Mouse (Mus musculus): ENCODE data around the gene Plcd3. TPM values are rescaled to one million over a fixed set of nuclear protein-coding genes. Genes with fewer than 3 reads are reported as not detected.
A peak's percentile ranks its signal among the peaks of the same experiment; 100 is the strongest.

The Plcd3 gene
- total RNA-seq (2014; rRNA removed) (9.4 and 13.8 TPM in 2 replicates), polyA plus RNA-seq (2015; fragmentation: Nextera tagmentation; extraction: Ambion mirVana) (3.9 and 4.8 TPM in 2 replicates)

GRCm38 (mm10) chr11:103101481-103101865, at the start of gene Plcd3, which contains the start of gene Acbd4:
TSS of gene Plcd3 (minus strand) at chr11:103101658.
TSS of gene Acbd4 (plus strand) at chr11:103101682.
- no peaks in the 10 kb centered on the region for H3K9me3 ChIP-seq (ENCODE audit: low read length)

GRCm38 (mm10) chr11:103149771-103150170, 48.3 kb upstream of the Plcd3 start:
- 94% methylated on average over 4 of the region's 4 CpGs for WGBS
- ATAC-seq (no peak), DNase-seq (ENCODE audit: low spot score) (no peak)
- Histone ChIP-seq H3K9me3 (ENCODE audit: low read length) (no peaks in the 10 kb centered on the region), H3K9ac (replicated peaks; ENCODE audit: low read length) (no peak overlapping the region), H3K36me3 (ENCODE audit: insufficient read depth, low read length) (no peaks in the 10 kb centered on the region), H3K27ac (no peak overlapping the region), H3K4me1 (ENCODE audit: insufficient read depth, low read length) (peaks cover 2% of the 10 kb centered on the region; the same call in 1 of the 2 replicates), H3K27me3 (ENCODE audit: insufficient read depth, low read length) (no peaks in the 10 kb centered on the region), H3K4me2 (ENCODE audit: low read depth, low read length) (no peak overlapping the region), H3K4me3 (ENCODE audit: low read length) (no peak overlapping the region)
- no peak for TF ChIP-seq CTCF (IDR thresholded peaks at IDR 0.05; ENCODE audit: low read depth)

More at GRCm38 (mm10) chr11:103101481-103101865, at the start of gene Plcd3, which contains the start of gene Acbd4:
- WGBS, result under 1% methylated on average over 34 of the region's 34 CpGs
- peak; percentile 62 for DNase-seq (ENCODE audit: low spot score)
- Histone ChIP-seq H3K4me2 (ENCODE audit: low read depth, low read length) (peak within 1 kb of the TSS; percentile 87), H3K9ac (replicated peaks; ENCODE audit: low read length) (peak within 1 kb of the TSS; percentile 56), H3K4me1 (ENCODE audit: insufficient read depth, low read length) (no peaks in the 10 kb centered on the region), H3K36me3 (ENCODE audit: insufficient read depth, low read length) (no peaks in the 10 kb centered on the region), H3K4me3 (ENCODE audit: low read length) (peak within 1 kb of the TSS; percentile 47), H3K27ac (peak within 1 kb of the TSS; percentile 20; the same call in 1 of the 2 replicates), H3K27me3 (ENCODE audit: insufficient read depth, low read length) (0 out of 2 replicates have a peak, but pooled peaks cover 3% of the 10 kb centered on the region)
- ATAC-seq, result peak; percentile 25; the same call in 1 of the 2 replicates
- TF ChIP-seq CTCF (IDR thresholded peaks at IDR 0.05; ENCODE audit: low read depth), result peak; percentile 4; the same call in 1 of the 2 replicates

GRCm38 (mm10) chr11:103147766-103148165, 46.3 kb upstream of the Plcd3 start:
- WGBS, result 58% methylated on average over 4 of the region's 4 CpGs
- H3K4me2 ChIP-seq (ENCODE audit: low read depth, low read length), result no peak overlapping the region
- no peaks in the 10 kb centered on the region for H3K27me3 ChIP-seq (ENCODE audit: insufficient read depth, low read length)
- peaks cover 10% of the 10 kb centered on the region for H3K4me1 ChIP-seq (ENCODE audit: insufficient read depth, low read length)
- no peak for DNase-seq (ENCODE audit: low spot score)
- no peak for ATAC-seq
- no peak overlapping the region for H3K9ac ChIP-seq (replicated peaks; ENCODE audit: low read length)
- H3K27ac ChIP-seq, result no peak overlapping the region
- H3K9me3 ChIP-seq (ENCODE audit: low read length), result no peaks in the 10 kb centered on the region
- TF ChIP-seq CTCF (IDR thresholded peaks at IDR 0.05; ENCODE audit: low read depth), result no peak
- H3K4me3 ChIP-seq (ENCODE audit: low read length), result no peak overlapping the region
- no peaks in the 10 kb centered on the region for H3K36me3 ChIP-seq (ENCODE audit: insufficient read depth, low read length)

- H3K36me3 ChIP-seq (ENCODE audit: insufficient read depth, low read length), result no peaks in the 10 kb centered on the region
- peaks cover 13% of the 10 kb centered on the region for H3K4me1 ChIP-seq (ENCODE audit: insufficient read depth, low read length)
- H3K27ac ChIP-seq, result no peak overlapping the region
- H3K9me3 ChIP-seq (ENCODE audit: low read length), result no peaks in the 10 kb centered on the region
- ATAC-seq, result no peak
- no peak overlapping the region for H3K4me2 ChIP-seq (ENCODE audit: low read depth, low read length)
- H3K9ac ChIP-seq (replicated peaks; ENCODE audit: low read length), result no peak overlapping the region
- DNase-seq (ENCODE audit: low spot score), result no peak
- no peak overlapping the region for H3K4me3 ChIP-seq (ENCODE audit: low read length)
- no peaks in the 10 kb centered on the region for H3K27me3 ChIP-seq (ENCODE audit: insufficient read depth, low read length)
- TF ChIP-seq CTCF (IDR thresholded peaks at IDR 0.05; ENCODE audit: low read depth), result no peak
- WGBS, result 91% methylated on average over 4 of the region's 4 CpGs
These were observed 44.9 kb upstream of the Plcd3 start for GRCm38 (mm10) chr11:103146386-103146785.

GRCm38 (mm10) chr11:103144309-103145285, 43.1 kb upstream of the Plcd3 start:
- ATAC-seq (no peak), DNase-seq (ENCODE audit: low spot score) (no peak)
- TF ChIP-seq CTCF (IDR thresholded peaks at IDR 0.05; ENCODE audit: low read depth), result no peak
- Histone ChIP-seq H3K27me3 (ENCODE audit: insufficient read depth, low read length) (no peaks in the 10 kb centered on the region), H3K9ac (replicated peaks; ENCODE audit: low read length) (no peak overlapping the region), H3K4me1 (ENCODE audit: insufficient read depth, low read length) (peaks cover 13% of the 10 kb centered on the region), H3K27ac (no peak overlapping the region), H3K4me3 (ENCODE audit: low read length) (no peak overlapping the region), H3K4me2 (ENCODE audit: low read depth, low read length) (no peak overlapping the region), H3K9me3 (ENCODE audit: low read length) (no peaks in the 10 kb centered on the region), H3K36me3 (ENCODE audit: insufficient read depth, low read length) (no peaks in the 10 kb centered on the region)
- 44% methylated on average over 12 of the region's 12 CpGs for WGBS

- TF ChIP-seq CTCF (IDR thresholded peaks at IDR 0.05; ENCODE audit: low read depth), result peak; percentile 59
- DNase-seq (ENCODE audit: low spot score), result peak; percentile 94
- Histone ChIP-seq H3K27me3 (ENCODE audit: insufficient read depth, low read length) (no peaks in the 10 kb centered on the region), H3K36me3 (ENCODE audit: insufficient read depth, low read length) (peaks cover 12% of the 10 kb centered on the region; the same call in 1 of the 2 replicates), H3K4me1 (ENCODE audit: insufficient read depth, low read length) (peaks cover 13% of the 10 kb centered on the region), H3K27ac (peak overlapping the region; percentile 92), H3K4me2 (ENCODE audit: low read depth, low read length) (peak overlapping the region; percentile 54), H3K9ac (replicated peaks; ENCODE audit: low read length) (peak overlapping the region; percentile 51), H3K4me3 (ENCODE audit: low read length) (peak overlapping the region; percentile 30), H3K9me3 (ENCODE audit: low read length) (no peaks in the 10 kb centered on the region)
- peak; percentile 94 for ATAC-seq
- 21% methylated on average over 8 of the region's 8 CpGs for WGBS
These were observed 41.2 kb upstream of the Plcd3 start for GRCm38 (mm10) chr11:103142441-103143182.

Measured in hindbrain, postnatal 0 days (tissue).